Comparison of ENCODE assay signal across 11 mouse cellular contexts in genomic region chr8:80948405-80949183, GRCm38 (mm10).
A peak's percentile ranks its signal among the peaks of the same experiment; 100 is the strongest.
DNase-seq lines count a peak whose midpoint lies in the region; ATAC-seq and TF ChIP-seq lines count a peak whose summit lies in the region.
"Had no signal": no experiment of that assay in that cellular context is flagged by ENCODE, and none has a peak within 500 bp of the region (broad histone marks: within the 10 kb centered on the region; RNA-seq: fewer than 3 reads in every experiment).

No protein-coding gene starts in this region.

- H3K27ac ChIP-seq in MEL (ENCODE audit: control insufficient read depth, low read depth, low read length) = peak overlapping the region; percentile 1
- no peak overlapping the region for H3K27ac ChIP-seq in liver, embryonic 11.5 days (ENCODE audit: low read depth, low read length)
- H3K27ac ChIP-seq in forebrain, embryonic 14.5 days (ENCODE audit: low read depth, low read length) = no peak overlapping the region
- H3K27ac ChIP-seq: hindbrain, embryonic 15.5 days; limb, embryonic 15.5 days had no signal

- peak; percentile 78 for DNase-seq in MEL (ENCODE audit: low read depth, low spot score)
- peak; percentile 18 for DNase-seq in embryo, embryonic 10 days (ENCODE audit: low spot score)
- DNase-seq in liver, embryonic 11.5 days (ENCODE audit: low spot score) = no peak
- no peak for DNase-seq in gastrocnemius, adult 8-10 months (ENCODE audit: low spot score in 2 of 2)
- no peak for DNase-seq in left cerebral cortex, postnatal 14 days (ENCODE audit: low spot score in 2 of 2)
- DNase-seq in spleen, postnatal 4 days (ENCODE audit: low spot score in 2 of 2) = no peak
- DNase-seq in forebrain, embryonic 14.5 days (ENCODE audit: low spot score) = no peak
- DNase-seq: gastrocnemius, postnatal 14 days had no signal

- whole genome bisulfite sequencing in liver, embryonic 11.5 days = 30% methylated on average over 7 of the region's 7 CpGs
- WGBS in forebrain, embryonic 14.5 days = 83% methylated on average over 7 of the region's 7 CpGs

- no peak for TF ChIP-seq RAD21 in MEL (IDR thresholded peaks at IDR 0.05; ENCODE audit: low read depth, low read length)

- peak; percentile 51 for ATAC-seq in liver, embryonic 11.5 days (replicated peaks; ENCODE audit: low FRiP score)
- ATAC-seq in monocyte, adult 5-6 weeks (replicated peaks; ENCODE audit: insufficient number of reproducible peaks, low FRiP score, low TSS enrichment, poor library complexity, severe bottlenecking) = peak; percentile 67
- ATAC-seq in forebrain, embryonic 14.5 days = no peak

- no peak overlapping the region for H3K4me2 ChIP-seq in liver, embryonic 11.5 days
- H3K4me2 ChIP-seq in forebrain, embryonic 14.5 days (ENCODE audit: low read length) = no peak overlapping the region
- H3K4me2 ChIP-seq: hindbrain, embryonic 15.5 days; limb, embryonic 15.5 days had no signal

- H3K9ac ChIP-seq in MEL (ENCODE audit: control insufficient read depth, low read depth, low read length, poor library complexity, severe bottlenecking) = no peak overlapping the region
- H3K9ac ChIP-seq in liver, embryonic 11.5 days (ENCODE audit: low read depth, low read length) = no peak overlapping the region
- no peak overlapping the region for H3K9ac ChIP-seq in forebrain, embryonic 14.5 days (ENCODE audit: low read length)
- H3K9ac ChIP-seq: hindbrain, embryonic 15.5 days; limb, embryonic 15.5 days had no signal

- TF ChIP-seq CTCF in MEL (IDR thresholded peaks at IDR 0.05 in 2 of 3, conservative IDR thresholded peaks at IDR 0.05 in 1 of 3; ENCODE audit: control insufficient read depth in 1 of 3, insufficient read depth in 1 of 3, low read depth in 2 of 3, low read length in 3 of 3, poor library complexity in 1 of 3, severe bottlenecking in 1 of 3) = no peak

- H3K4me1 ChIP-seq in MEL (ENCODE audit: control insufficient read depth in 1 of 2, insufficient read depth in 2 of 2, low read length in 2 of 2) = peaks cover 4 to 14% of the 10 kb centered on the region in 2 experiments
- peaks cover 6% of the 10 kb centered on the region; the same call in 1 of the 2 replicates for H3K4me1 ChIP-seq in liver, embryonic 11.5 days (replicated peaks; ENCODE audit: control insufficient read depth, insufficient read depth, low read length)
- H3K4me1 ChIP-seq in forebrain, embryonic 14.5 days (ENCODE audit: control insufficient read depth, insufficient read depth, low read length) = no peaks in the 10 kb centered on the region
- H3K4me1 ChIP-seq: limb, embryonic 15.5 days had no signal

- intact Hi-C loops in left cerebral cortex, postnatal 14 days (cut with DNase I) = no loop called here

- no peaks in the 10 kb centered on the region; a peak in 1 of 4 replicates for H3K27me3 ChIP-seq in MEL (ENCODE audit: control insufficient read depth in 1 of 2, insufficient read depth in 2 of 2, low read length in 2 of 2)
- no peaks in the 10 kb centered on the region for H3K27me3 ChIP-seq in liver, embryonic 11.5 days (replicated peaks; ENCODE audit: control insufficient read depth, insufficient read depth, low read length)
- no peaks in the 10 kb centered on the region for H3K27me3 ChIP-seq in forebrain, embryonic 14.5 days (replicated peaks; ENCODE audit: control insufficient read depth, insufficient read depth, low read length)
- H3K27me3 ChIP-seq: hindbrain, embryonic 15.5 days; limb, embryonic 15.5 days had no signal

- TF ChIP-seq POLR2A in MEL (IDR thresholded peaks at IDR 0.05; ENCODE audit: control insufficient read depth in 1 of 2, insufficient read depth in 1 of 2, low read depth in 1 of 2, low read length in 2 of 2, poor library complexity in 1 of 2) = no peak

- H3K9me3 ChIP-seq in MEL (replicated peaks; ENCODE audit: insufficient read depth, low read length) = no peaks in the 10 kb centered on the region
- no peaks in the 10 kb centered on the region for H3K9me3 ChIP-seq in liver, embryonic 11.5 days (ENCODE audit: control insufficient read depth, low read length)
- no peaks in the 10 kb centered on the region for H3K9me3 ChIP-seq in forebrain, embryonic 14.5 days (replicated peaks; ENCODE audit: control insufficient read depth, low read length)
- H3K9me3 ChIP-seq: hindbrain, embryonic 15.5 days; limb, embryonic 15.5 days had no signal

- H3K79me2 ChIP-seq in MEL (ENCODE audit: control insufficient read depth, insufficient read depth, low read length, poor library complexity) = no peaks in the 10 kb centered on the region

- peaks cover 0 to 14% of the 10 kb centered on the region in 2 experiments; a peak in 2 of 4 replicates for H3K36me3 ChIP-seq in MEL (ENCODE audit: control insufficient read depth in 1 of 2, insufficient read depth in 2 of 2, low read length in 2 of 2)
- H3K36me3 ChIP-seq in liver, embryonic 11.5 days (ENCODE audit: control insufficient read depth, insufficient read depth, low read length) = no peaks in the 10 kb centered on the region
- no peaks in the 10 kb centered on the region for H3K36me3 ChIP-seq in forebrain, embryonic 14.5 days (ENCODE audit: control insufficient read depth, insufficient read depth, low read length)
- H3K36me3 ChIP-seq: hindbrain, embryonic 15.5 days; limb, embryonic 15.5 days had no signal

- no peak overlapping the region for H3K4me3 ChIP-seq in MEL (ENCODE audit: control insufficient read depth in 1 of 2, insufficient read depth in 1 of 2, low read depth in 2 of 2, low read length in 2 of 2)
- no peak overlapping the region for H3K4me3 ChIP-seq in liver, embryonic 11.5 days (ENCODE audit: low read depth, low read length)
- no peak overlapping the region for H3K4me3 ChIP-seq in forebrain, embryonic 14.5 days (ENCODE audit: low read depth, low read length)
- H3K4me3 ChIP-seq: hindbrain, embryonic 15.5 days; limb, embryonic 15.5 days had no signal

- peak; percentile 52 to 54; a peak in 3 of 4 replicates for TF ChIP-seq EP300 in MEL (IDR thresholded peaks at IDR 0.05; ENCODE audit: low read depth in 1 of 2, low read length in 2 of 2)

TF ChIP-seq in MEL, 35 proteins besides CTCF, POLR2A, EP300 and RAD21:
- no peak for TF ChIP-seq SMC3 (IDR thresholded peaks at IDR 0.05; ENCODE audit: low read depth, low read length)
- peak; percentile 23; the same call in 1 of the 2 replicates for TF ChIP-seq TCF12 (IDR thresholded peaks at IDR 0.05; ENCODE audit: low read depth, low read length)
- no peak for TF ChIP-seq ZMIZ1 (IDR thresholded peaks at IDR 0.05; ENCODE audit: low read depth, low read length)
- no peak for TF ChIP-seq KAT2A (conservative IDR thresholded peaks at IDR 0.05; ENCODE audit: low read depth, low read length)
- peak; percentile 53; the same call in 1 of the 2 replicates for TF ChIP-seq ELF1 (IDR thresholded peaks at IDR 0.05; ENCODE audit: low read depth, low read length)
- no peak for TF ChIP-seq MAFK (IDR thresholded peaks at IDR 0.05; ENCODE audit: borderline replicate concordance, low read depth, low read length)
- TF ChIP-seq TBP (IDR thresholded peaks at IDR 0.05; ENCODE audit: low read depth, low read length) = no peak
- TF ChIP-seq E2F4 (IDR thresholded peaks at IDR 0.05; ENCODE audit: borderline replicate concordance, low read depth, low read length) = no peak
- no peak for TF ChIP-seq NELFE (IDR thresholded peaks at IDR 0.05; ENCODE audit: low read depth, low read length)
- TF ChIP-seq ZC3H11A (IDR thresholded peaks at IDR 0.05; ENCODE audit: low read depth, low read length) = no peak
- no peak for TF ChIP-seq USF1 (IDR thresholded peaks at IDR 0.05; ENCODE audit: low read depth, low read length)
- TF ChIP-seq NRF1 (IDR thresholded peaks at IDR 0.05; ENCODE audit: insufficient read depth, low read depth, low read length, poor library complexity, severe bottlenecking) = no peak
- no peak for TF ChIP-seq MYB (IDR thresholded peaks at IDR 0.05; ENCODE audit: low read depth, low read length)
- TF ChIP-seq JUND (IDR thresholded peaks at IDR 0.05; ENCODE audit: low read depth, low read length) = no peak
- no peak for TF ChIP-seq UBTF (IDR thresholded peaks at IDR 0.05; ENCODE audit: borderline replicate concordance, insufficient read depth, low read depth, low read length)
- TF ChIP-seq BHLHE40 (IDR thresholded peaks at IDR 0.05; ENCODE audit: borderline replicate concordance, low read depth, low read length) = no peak
- TF ChIP-seq TAL1 (IDR thresholded peaks at IDR 0.05; ENCODE audit: low read length) = no peak
- TF ChIP-seq MXI1 (IDR thresholded peaks at IDR 0.05; ENCODE audit: low read depth, low read length) = peak; percentile 25; the same call in 1 of the 2 replicates
- no peak for TF ChIP-seq ZKSCAN1 (IDR thresholded peaks at IDR 0.05; ENCODE audit: low read depth, low read length)
- TF ChIP-seq CHD2 (IDR thresholded peaks at IDR 0.05; ENCODE audit: low read length) = no peak
- TF ChIP-seq CHD1 (IDR thresholded peaks at IDR 0.05; ENCODE audit: low read depth, low read length) = no peak
- no peak for TF ChIP-seq GATA1 (IDR thresholded peaks at IDR 0.05; ENCODE audit: low read depth, low read length)
- peak; percentile 90 for TF ChIP-seq ETS1 (IDR thresholded peaks at IDR 0.05; ENCODE audit: low read depth, low read length)
- TF ChIP-seq RCOR1 (IDR thresholded peaks at IDR 0.05; ENCODE audit: low read depth, low read length) = no peak
- TF ChIP-seq SIN3A (IDR thresholded peaks at IDR 0.05; ENCODE audit: low read length) = no peak
- no peak for TF ChIP-seq POLR2AphosphoS2 (IDR thresholded peaks at IDR 0.05; ENCODE audit: low read length)
- no peak for TF ChIP-seq ZNF384 (IDR thresholded peaks at IDR 0.05; ENCODE audit: low read depth, low read length)
- 0 out of 2 replicates have a peak, but pooled peaks have one; percentile 30 for TF ChIP-seq HCFC1 (IDR thresholded peaks at IDR 0.05; ENCODE audit: low read depth, low read length)
- TF ChIP-seq MYC (IDR thresholded peaks at IDR 0.05; ENCODE audit: low read depth, low read length) = no peak
- no peak for TF ChIP-seq MAX (IDR thresholded peaks at IDR 0.05; ENCODE audit: low read length)
- no peak for TF ChIP-seq GABPA (IDR thresholded peaks at IDR 0.05; ENCODE audit: low read depth, low read length)
- TF ChIP-seq USF2 (IDR thresholded peaks at IDR 0.05; ENCODE audit: borderline replicate concordance in 1 of 2, insufficient read depth in 1 of 2, low read depth in 1 of 2, low read length in 2 of 2) = no peak
- no peak for TF ChIP-seq MEF2A (IDR thresholded peaks at IDR 0.05; ENCODE audit: extremely low read depth, insufficient replicate concordance, low read depth, low read length, poor library complexity, severe bottlenecking)
- TF ChIP-seq MAZ (IDR thresholded peaks at IDR 0.05; ENCODE audit: low read depth, low read length) = no peak
- no peak for TF ChIP-seq POLR2AphosphoS5 (IDR thresholded peaks at IDR 0.05; ENCODE audit: borderline replicate concordance, low read depth, low read length)
TF ChIP-seq in MEL: peak in this region for 5.

Comparison
In these comparisons a context has a peak if more than half of its experiments do, and no peak if none do; other contexts are left out.
1. DNase-seq: peak in MEL (single experiment) and embryo, embryonic 10 days (single experiment); none in liver, embryonic 11.5 days (single experiment), gastrocnemius, adult 8-10 months (0 of 2), left cerebral cortex, postnatal 14 days (0 of 2), spleen, postnatal 4 days (0 of 2) and forebrain, embryonic 14.5 days (single experiment).